Mouse (Mus musculus): ENCODE data around the gene Galnt17.

Galnt17 gene

GRCm38 (mm10) chr5:131308397-131308796 is at the start of gene Galnt17:
Galnt17 (minus strand) TSS chr5:131308497.
- no peak for DNase-seq

GRCm38 (mm10) chr5:131334536-131334935 is 26.2 kb upstream of the Galnt17 start:
- no peak for DNase-seq

- DNase-seq: no peak
These were observed 13.0 kb upstream of the Galnt17 start for GRCm38 (mm10) chr5:131321286-131321685.

GRCm38 (mm10) chr5:131319605-131320004 is 11.3 kb upstream of the Galnt17 start:
- no peak for DNase-seq

GRCm38 (mm10) chr5:131319141-131319540 is 10.8 kb upstream of the Galnt17 start:
- DNase-seq: no peak

- peak; percentile 16 for DNase-seq
These were observed 6.7 kb upstream of the Galnt17 start for GRCm38 (mm10) chr5:131315016-131315415.

- DNase-seq: peak; percentile 89
These were observed 593 bp downstream of the Galnt17 start for GRCm38 (mm10) chr5:131307656-131308151.

- peak; percentile 52 for DNase-seq
These were observed 1.2 kb downstream of the Galnt17 start for GRCm38 (mm10) chr5:131306908-131307655.

- no peak for DNase-seq
These were observed 1.9 kb downstream of the Galnt17 start for GRCm38 (mm10) chr5:131306321-131306907.

- DNase-seq: no peak
These were observed 3.1 kb downstream of the Galnt17 start for GRCm38 (mm10) chr5:131305223-131305622.

- no peak for DNase-seq
These were observed 6.8 kb downstream of the Galnt17 start for GRCm38 (mm10) chr5:131301526-131301925.

GRCm38 (mm10) chr5:131293726-131294449 is 14.4 kb downstream of the Galnt17 start:
- DNase-seq: no peak

- no peak for DNase-seq
These were observed 21.2 kb downstream of the Galnt17 start for GRCm38 (mm10) chr5:131287091-131287490.

GRCm38 (mm10) chr5:131286680-131287079 is 21.6 kb downstream of the Galnt17 start:
- no peak for DNase-seq

- DNase-seq: peak; percentile 23
These were observed 27.9 kb downstream of the Galnt17 start for GRCm38 (mm10) chr5:131280349-131280748.

- DNase-seq: no peak
These were observed 29.0 kb downstream of the Galnt17 start for GRCm38 (mm10) chr5:131279286-131279685.

- peak; percentile 38 for DNase-seq
These were observed 31.1 kb downstream of the Galnt17 start for GRCm38 (mm10) chr5:131277227-131277626.

- DNase-seq: no peak
These were observed 42.0 kb downstream of the Galnt17 start for GRCm38 (mm10) chr5:131266291-131266690.

- no peak for DNase-seq
These were observed 44.2 kb downstream of the Galnt17 start for GRCm38 (mm10) chr5:131264145-131264544.

GRCm38 (mm10) chr5:131250701-131251636 is 57.3 kb downstream of the Galnt17 start:
- DNase-seq: no peak

- DNase-seq: no peak
These were observed 59.9 kb downstream of the Galnt17 start for GRCm38 (mm10) chr5:131248416-131248815.

GRCm38 (mm10) chr5:131246591-131246990 is 61.7 kb downstream of the Galnt17 start:
- no peak for DNase-seq

Measured in right cerebral cortex, postnatal 14 days (tissue).